Mouse (Mus musculus): ENCODE data around the gene Ccr4.
"Not testable (repeated sequence)": the region's sequence is repeated elsewhere in the genome, so short reads cannot be mapped to it uniquely, and the experiment has no call there.

The Ccr4 gene

GRCm38 (mm10) chr9:114522041-114522440, 17.3 kb upstream of the Ccr4 start:
- no peak for DNase-seq (ENCODE audit: low spot score)

GRCm38 (mm10) chr9:114520529-114520928, 15.8 kb upstream of the Ccr4 start:
- not testable (repeated sequence) for DNase-seq (ENCODE audit: low spot score)

- DNase-seq (ENCODE audit: low spot score): no peak
These were observed 14.2 kb upstream of the Ccr4 start for GRCm38 (mm10) chr9:114518812-114519477.

DNA sequence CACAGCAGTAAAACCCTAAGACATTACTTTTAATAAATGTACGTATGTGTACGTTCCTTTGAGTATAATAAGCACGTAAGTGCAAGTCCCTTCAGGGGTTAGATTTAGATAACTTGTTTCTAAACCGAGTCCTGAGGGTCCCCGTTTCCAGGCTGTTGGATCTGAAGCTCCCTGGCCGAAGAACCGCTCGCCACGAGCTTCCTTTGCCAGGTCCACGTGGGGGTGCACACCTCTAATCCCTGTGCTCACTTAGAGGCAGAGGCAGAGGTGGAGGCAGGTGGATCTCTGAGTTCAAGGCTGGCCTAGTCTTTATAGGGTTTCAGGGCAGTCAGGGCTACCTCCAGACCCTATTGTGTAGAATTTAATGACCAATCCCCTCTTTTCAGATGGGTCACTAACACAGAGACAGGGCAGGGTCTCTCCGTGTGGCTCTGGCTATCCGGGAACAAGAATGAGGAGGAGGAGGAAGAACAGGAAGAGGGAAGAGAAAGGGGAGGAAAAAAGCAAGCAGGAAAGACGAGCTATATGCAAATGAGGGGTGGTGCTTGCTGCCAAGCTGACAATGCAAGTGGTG, 13.3 kb upstream of the Ccr4 start:
- no peak for DNase-seq (ENCODE audit: low spot score)

DNA sequence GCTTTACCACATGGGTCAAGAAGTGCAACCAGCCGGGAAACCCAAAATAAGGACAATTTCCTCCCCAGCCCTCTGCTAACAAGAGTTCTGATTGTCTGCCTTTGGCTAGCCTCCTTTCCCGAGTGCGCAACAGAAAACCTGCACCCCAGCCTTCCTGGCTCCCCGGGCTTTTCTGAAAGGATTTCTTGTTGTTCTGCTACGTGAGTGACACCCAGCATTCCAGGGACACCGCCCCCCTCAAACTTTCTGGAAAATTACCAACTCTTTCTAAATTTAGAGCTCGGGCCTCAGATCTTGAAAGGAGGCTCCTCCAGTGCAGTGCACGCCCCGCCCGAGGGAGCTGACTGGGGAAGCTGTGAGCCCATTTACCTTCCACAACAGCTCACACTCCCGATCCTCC, 10.6 kb upstream of the Ccr4 start, which contains the start of gene C130032M10Rik:
Gene C130032M10Rik, plus strand, starts transcription at position 334 of the 400 bp plus-strand sequence.
- no peak for DNase-seq (ENCODE audit: low spot score)

DNA sequence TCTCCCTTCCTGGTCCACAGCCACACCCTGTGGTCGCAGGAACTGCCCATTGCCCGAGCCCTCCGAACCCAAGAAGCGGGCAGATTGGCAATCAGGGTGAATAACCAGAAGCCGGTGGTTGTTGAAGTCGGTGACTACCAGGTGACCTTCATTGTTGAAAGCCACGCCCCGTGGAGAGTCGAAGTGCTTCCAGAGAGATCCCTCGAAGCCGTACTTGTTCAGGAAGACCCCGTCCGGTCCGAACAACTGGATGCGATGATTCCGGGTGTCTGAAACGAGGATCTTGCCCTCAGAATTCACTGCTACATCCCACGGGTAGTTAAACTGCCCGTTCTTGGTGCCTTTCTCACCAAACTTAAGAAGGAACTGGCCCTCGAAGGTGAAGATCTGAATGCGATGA, 8.1 kb upstream of the Ccr4 start:
- DNase-seq (ENCODE audit: low spot score): no peak

DNA sequence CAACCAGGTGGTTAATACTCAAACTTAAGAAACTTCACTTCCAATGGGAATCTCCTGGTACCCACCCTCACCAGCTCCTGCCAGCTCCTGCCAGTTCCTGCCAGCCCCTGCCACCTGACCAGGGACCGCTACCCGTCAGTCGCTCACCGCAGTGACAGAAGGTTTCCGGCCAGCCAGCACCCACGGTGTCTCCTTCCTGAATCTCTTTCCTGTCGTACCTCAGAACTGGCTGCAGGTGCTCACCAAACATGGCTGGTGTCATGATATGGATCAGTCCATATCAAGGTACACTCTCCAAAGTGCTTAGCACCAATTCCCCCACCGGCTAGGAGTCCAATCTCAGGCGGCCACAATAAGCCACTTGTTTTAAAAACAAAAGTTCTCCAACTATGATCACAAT, 5.1 kb upstream of the Ccr4 start:
- DNase-seq (ENCODE audit: low spot score): no peak

GRCm38 (mm10) chr9:114507421-114507820, 2.7 kb upstream of the Ccr4 start:
- DNase-seq (ENCODE audit: low spot score): no peak

DNA sequence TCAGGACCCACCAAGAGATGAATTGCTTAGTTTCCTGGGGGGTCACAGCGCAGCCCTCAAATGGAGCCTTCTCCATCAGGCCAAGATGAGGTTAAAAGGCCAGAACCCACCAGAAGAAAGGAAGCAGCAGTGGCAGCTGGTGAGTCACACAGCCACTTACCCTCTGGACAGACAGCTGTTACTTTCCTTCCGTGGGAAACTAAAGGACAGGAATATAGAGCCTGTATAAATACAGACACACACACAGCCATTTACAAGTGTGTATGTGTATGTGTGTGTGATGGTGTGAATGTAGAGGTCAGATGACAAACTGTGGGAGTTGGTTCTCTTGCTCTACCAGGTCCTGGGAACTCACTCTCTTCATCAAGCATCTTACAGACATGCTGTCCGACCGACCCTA, 1.8 kb upstream of the Ccr4 start:
- DNase-seq (ENCODE audit: low spot score): no peak

DNA sequence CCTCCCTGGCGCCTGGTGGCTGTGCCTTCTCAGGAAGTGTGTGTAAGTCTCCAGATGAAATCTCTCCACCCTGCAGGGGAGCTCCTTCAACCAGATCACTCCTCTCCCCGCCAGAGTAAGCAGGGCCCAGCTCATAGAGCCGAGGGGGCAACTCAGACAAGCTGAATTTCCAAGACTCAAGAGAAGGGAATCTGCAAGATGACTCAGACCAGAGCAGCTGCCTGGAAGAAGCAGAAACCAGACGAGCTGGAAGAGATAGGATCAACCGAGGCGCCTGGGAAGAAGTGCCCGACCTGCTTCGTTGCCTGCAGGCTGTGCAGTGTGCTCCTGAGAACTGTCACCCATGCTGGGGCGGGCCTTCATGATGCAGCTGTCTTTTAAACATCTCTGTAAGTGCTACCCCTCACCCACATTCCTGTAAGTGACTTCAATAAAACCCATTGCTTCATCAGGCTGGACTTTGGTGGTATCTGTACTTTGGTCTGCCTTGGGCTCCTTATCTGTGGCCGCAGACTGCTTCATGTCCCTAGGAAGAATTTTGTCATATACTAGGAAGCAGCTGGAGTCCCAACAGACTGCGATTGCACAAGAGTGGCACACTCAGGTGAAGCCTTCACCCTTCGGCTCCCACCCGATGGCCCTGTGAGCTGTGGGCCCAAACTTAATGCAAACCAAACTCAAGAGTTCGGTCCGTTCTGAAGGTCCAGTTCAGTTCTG, 1.8 kb downstream of the Ccr4 start:
- no peak for DNase-seq (ENCODE audit: low spot score)

DNA sequence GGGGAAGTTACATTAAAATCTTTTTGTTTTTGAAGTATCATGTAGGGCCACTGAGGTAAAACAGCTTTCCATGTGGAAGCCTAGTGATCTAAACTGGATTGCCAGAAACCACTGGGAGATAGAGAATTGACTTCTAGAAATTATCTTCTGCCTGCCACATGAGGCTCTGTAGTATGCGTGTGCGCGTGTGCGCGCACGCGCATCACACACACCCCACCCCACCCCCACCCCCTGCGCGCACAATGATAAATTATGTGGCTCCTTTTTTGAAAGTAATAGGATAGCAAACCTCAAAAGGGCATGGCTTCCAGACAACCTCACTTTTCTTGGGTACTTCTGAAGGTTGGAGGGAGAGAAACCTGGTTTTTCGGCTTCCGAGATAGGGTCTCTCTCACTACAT, 2.8 kb downstream of the Ccr4 start:
- no peak for DNase-seq (ENCODE audit: low spot score)

- DNase-seq (ENCODE audit: low spot score): no peak
These were observed 3.6 kb downstream of the Ccr4 start for GRCm38 (mm10) chr9:114501111-114501510.

DNA sequence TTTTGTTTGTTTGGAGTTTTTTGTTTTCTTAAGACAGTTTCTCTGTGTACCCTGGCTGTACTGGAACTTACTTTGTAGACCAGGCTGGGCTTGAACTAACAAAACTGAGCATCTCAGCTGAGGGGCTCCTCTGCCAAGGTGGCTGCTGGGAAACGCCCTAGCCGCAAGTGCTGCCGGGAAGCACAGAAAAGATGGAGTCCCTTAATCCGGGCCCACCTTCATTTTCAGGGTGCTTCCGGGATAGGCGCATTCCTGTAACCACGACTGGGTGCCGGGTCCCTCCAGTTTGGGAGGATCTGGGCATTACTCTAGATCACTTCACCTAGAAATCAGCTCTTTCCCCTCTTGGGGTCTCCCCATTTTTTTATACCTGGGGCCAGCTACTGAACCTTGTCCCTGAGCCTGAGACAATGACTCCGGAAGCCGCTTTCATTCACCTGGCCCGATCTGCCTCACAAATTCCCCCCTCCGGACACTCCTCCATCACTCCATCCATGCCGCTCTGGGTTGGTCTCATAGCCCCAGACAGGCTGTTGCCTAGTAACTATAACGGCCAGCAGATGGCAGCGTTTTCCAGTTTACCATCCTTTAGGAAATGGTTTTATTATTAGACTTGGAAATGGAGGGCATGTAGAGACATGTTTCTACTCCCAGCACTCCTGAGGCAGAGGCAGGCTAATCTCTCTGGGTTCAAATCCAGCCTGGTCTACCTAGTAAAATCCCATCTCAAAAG, 4.8 kb downstream of the Ccr4 start:
- peak; percentile 53 for DNase-seq (ENCODE audit: low spot score)

DNA sequence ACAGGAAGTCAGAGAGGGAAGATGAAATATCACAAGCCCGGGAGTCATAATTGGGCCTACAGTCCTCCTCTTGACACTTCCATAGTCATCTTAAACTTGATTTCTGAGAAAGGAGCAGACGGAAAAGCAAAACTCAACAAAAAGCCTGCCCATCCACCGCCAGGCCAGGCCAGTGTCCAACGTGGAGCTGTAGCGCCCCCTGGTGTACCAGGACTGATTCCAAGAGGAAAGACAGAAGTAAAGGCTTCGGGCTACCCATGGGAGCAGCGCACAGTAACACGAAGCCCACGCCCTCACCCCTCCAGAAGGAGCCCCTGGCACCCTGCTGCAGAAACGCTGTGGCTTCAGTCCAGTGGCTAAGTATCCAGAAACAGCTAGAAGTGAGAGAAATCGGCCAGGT, 6.5 kb downstream of the Ccr4 start:
- DNase-seq (ENCODE audit: low spot score): peak; percentile 80

DNA sequence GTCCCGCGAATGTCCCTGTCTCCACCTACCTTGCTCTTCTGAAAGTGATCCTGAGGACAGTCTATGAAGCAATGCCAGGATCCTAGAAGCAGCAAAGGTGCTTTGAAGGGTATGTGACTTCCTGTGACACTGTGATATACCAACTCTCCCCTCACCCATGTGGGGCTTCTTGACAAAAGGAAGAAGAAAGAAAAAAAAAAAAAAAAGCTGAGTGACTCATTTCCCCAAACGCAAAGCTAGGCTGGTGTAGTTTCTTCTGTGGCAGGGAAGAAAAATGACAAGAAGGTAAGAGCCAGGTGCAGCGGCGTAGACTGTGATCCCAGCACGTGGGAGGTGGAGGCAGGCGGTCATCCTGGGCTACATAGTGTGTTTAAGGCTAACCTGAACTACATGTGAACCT, 8.2 kb downstream of the Ccr4 start:
- DNase-seq (ENCODE audit: low spot score): no peak

- DNase-seq (ENCODE audit: low spot score): no peak
These were observed 17.0 kb downstream of the Ccr4 start for GRCm38 (mm10) chr9:114487481-114488258.

- no peak for DNase-seq (ENCODE audit: low spot score)
These were observed 17.9 kb downstream of the Ccr4 start for GRCm38 (mm10) chr9:114486808-114487207.

- DNase-seq (ENCODE audit: low spot score): no peak
These were observed 19.9 kb downstream of the Ccr4 start for GRCm38 (mm10) chr9:114484771-114485170.

GRCm38 (mm10) chr9:114480940-114481339, 23.8 kb downstream of the Ccr4 start:
- DNase-seq (ENCODE audit: low spot score): no peak

- DNase-seq (ENCODE audit: low spot score): no peak
These were observed 27.7 kb downstream of the Ccr4 start for GRCm38 (mm10) chr9:114477019-114477418.

DNA sequence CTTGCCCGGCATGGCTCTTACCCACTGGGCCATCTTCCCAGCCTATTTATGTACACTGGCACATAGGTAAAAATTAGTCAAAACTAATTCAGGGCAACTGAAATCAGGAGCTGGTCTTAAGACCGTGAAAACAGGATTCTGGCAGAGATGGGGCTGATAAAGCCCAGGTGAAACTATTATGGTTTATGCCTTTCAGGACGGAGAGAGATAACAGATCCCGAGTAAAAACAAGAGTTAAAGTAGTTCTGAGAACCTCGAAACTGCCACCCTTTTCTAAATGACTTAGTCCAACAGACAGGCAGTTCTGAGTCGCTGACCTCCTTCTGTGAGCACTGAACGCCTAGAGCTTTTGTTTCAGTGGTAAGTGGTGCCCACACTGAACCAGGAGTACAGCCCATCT, 32.8 kb downstream of the Ccr4 start:
- DNase-seq (ENCODE audit: low spot score): no peak

DNA sequence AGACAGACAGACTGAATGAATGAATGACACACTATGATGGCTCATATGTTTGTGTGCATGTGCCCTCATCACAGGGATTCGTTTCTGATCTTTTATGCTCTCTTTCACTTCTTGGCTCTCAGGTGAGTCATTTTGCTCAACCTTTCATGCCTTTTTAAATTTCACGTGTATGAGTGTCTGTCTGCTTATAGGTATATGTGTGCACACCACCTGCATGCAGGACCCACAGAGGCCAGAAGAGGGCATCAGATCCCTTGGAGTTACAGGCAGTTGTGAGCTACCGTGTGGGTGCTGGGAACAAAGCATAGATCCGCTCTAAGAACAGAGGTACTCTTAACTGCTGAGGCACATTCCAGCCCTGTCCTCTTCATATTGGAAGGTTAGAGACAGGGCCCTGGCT, 36.0 kb downstream of the Ccr4 start:
- no peak for DNase-seq (ENCODE audit: low spot score)
